Mouse (Mus musculus): ENCODE measurements around the gene Frmd4a.

DNA sequence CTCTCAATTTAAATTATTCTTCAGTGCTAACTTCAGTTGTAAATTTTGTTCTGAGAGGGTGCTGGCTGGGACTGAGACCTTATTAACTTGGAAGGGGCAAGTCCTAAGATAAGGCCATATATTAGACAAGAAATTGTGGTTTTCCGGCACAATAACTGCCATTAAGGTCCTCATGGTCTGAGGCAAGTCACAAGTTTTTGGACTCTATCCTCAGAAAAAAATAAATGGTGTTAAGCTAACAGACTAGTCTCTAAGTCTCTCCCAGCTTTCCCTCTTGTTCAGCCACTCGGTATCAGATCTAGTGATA lies 493.5 kb downstream of the Frmd4a start:
- TF ChIP-seq CTCF (IDR thresholded peaks at IDR 0.05; ENCODE audit: control insufficient read depth, insufficient read depth, low read length): no peak
- no peak for TF ChIP-seq POLR2A (IDR thresholded peaks at IDR 0.05; ENCODE audit: borderline replicate concordance, control insufficient read depth, low read depth, low read length)

Data from bone marrow, adult 2 months (tissue).